ENCODE assay signal across 9 mouse cellular contexts in the genomic region with DNA sequence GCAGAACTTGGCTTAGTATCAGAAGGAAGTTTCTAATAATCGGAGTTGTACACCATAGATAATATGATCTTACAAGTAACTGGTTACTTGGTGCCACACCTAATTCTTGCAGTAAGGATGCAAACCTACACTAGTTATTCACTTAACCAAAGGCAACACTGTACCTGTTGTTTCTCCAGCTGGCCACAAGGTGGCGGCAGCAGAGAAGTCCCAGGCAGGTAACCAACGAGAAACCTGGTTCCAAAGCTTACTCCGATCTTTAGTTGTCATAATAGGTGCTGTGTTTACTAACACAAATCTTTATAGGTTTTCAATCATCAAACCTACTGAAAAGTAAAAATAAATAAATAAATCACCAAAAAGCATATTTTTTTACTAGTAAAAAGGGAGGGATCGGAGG. TPM values are rescaled to one million over a fixed set of nuclear protein-coding genes. Genes with fewer than 3 reads are reported as not detected.
A peak's percentile ranks its signal among the peaks of the same experiment; 100 is the strongest.
DNase-seq lines count a peak whose midpoint lies in the region; ATAC-seq and TF ChIP-seq lines count a peak whose summit lies in the region.
"Had no signal": no experiment of that assay in that cellular context is flagged by ENCODE, and none has a peak within 500 bp of the region (broad histone marks: within the 10 kb centered on the region; RNA-seq: fewer than 3 reads in every experiment).

No protein-coding gene starts in this region.

- H3K9ac ChIP-seq in kidney, embryonic 14.5 days (ENCODE audit: low read depth, low read length) = no peak overlapping the region
- H3K9ac ChIP-seq in heart, embryonic 13.5 days = no peak overlapping the region
- H3K9ac ChIP-seq: embryonic facial prominence, embryonic 13.5 days had no signal

- H3K4me3 ChIP-seq in kidney, embryonic 14.5 days (ENCODE audit: low read length) = no peak overlapping the region
- H3K4me3 ChIP-seq in heart, embryonic 13.5 days = no peak overlapping the region
- peak overlapping the region; percentile 1; the same call in 1 of the 2 replicates for H3K4me3 ChIP-seq in left cerebral cortex, adult 2 months
- H3K4me3 ChIP-seq: embryonic facial prominence, embryonic 13.5 days had no signal

- no peak overlapping the region for H3K27ac ChIP-seq in kidney, embryonic 14.5 days (ENCODE audit: low read depth, low read length)
- H3K27ac ChIP-seq in heart, embryonic 13.5 days (replicated peaks) = no peak overlapping the region
- no peak overlapping the region for H3K27ac ChIP-seq in left cerebral cortex, adult 2 months
- H3K27ac ChIP-seq: embryonic facial prominence, embryonic 13.5 days had no signal

- H3K4me2 ChIP-seq in kidney, embryonic 14.5 days (replicated peaks; ENCODE audit: low read depth, low read length) = no peak overlapping the region
- H3K4me2 ChIP-seq in heart, embryonic 13.5 days = peak overlapping the region; percentile 3; the same call in 1 of the 2 replicates
- H3K4me2 ChIP-seq: embryonic facial prominence, embryonic 13.5 days had no signal

- H3K27me3 ChIP-seq in kidney, embryonic 14.5 days (ENCODE audit: control insufficient read depth, insufficient read depth, low read length) = no peaks in the 10 kb centered on the region
- H3K27me3 ChIP-seq in heart, embryonic 13.5 days (replicated peaks) = peaks cover 10% of the 10 kb centered on the region; the same call in 1 of the 2 replicates
- H3K27me3 ChIP-seq: embryonic facial prominence, embryonic 13.5 days had no signal

- peak; percentile 93 for TF ChIP-seq CTCF in left cerebral cortex, adult 2 months (IDR thresholded peaks at IDR 0.05)

- no peak for ATAC-seq in kidney, embryonic 14.5 days (ENCODE audit: low FRiP score, low TSS enrichment)
- no peak for ATAC-seq in heart, embryonic 13.5 days (ENCODE audit: extremely low read depth, insufficient number of reproducible peaks, low FRiP score, low TSS enrichment)
- peak; percentile 78 for ATAC-seq in neutrophil, adult 5-6 weeks (ENCODE audit: extremely low read depth, insufficient number of reproducible peaks, low FRiP score, poor library complexity, severe bottlenecking)

- 32% methylated on average over 5 of the region's 5 CpGs for WGBS in kidney, embryonic 14.5 days
- 24% methylated on average over 5 of the region's 5 CpGs for WGBS in heart, embryonic 13.5 days

- peak; percentile 44 for DNase-seq in kidney, adult 11 months
- peak; percentile 65 for DNase-seq in MN1 (ENCODE audit: low spot score)
- DNase-seq in cerebellum, adult 8-10 months = peak; percentile 48
- DNase-seq in left cerebral cortex, adult 2 months (ENCODE audit: extremely low spot score in 1 of 2, low spot score in 2 of 2) = peak; percentile 59 to 64
- DNase-seq in urinary bladder, postnatal 14 days (ENCODE audit: low spot score) = peak; percentile 67

- H3K36me3 ChIP-seq in kidney, embryonic 14.5 days (ENCODE audit: control insufficient read depth, insufficient read depth, low read length) = no peaks in the 10 kb centered on the region
- H3K36me3 ChIP-seq in heart, embryonic 13.5 days = no peaks in the 10 kb centered on the region
- H3K36me3 ChIP-seq: embryonic facial prominence, embryonic 13.5 days had no signal

- no peaks in the 10 kb centered on the region for H3K9me3 ChIP-seq in kidney, embryonic 14.5 days (ENCODE audit: control insufficient read depth, low read length)
- H3K9me3 ChIP-seq in heart, embryonic 13.5 days = no peaks in the 10 kb centered on the region
- H3K9me3 ChIP-seq: embryonic facial prominence, embryonic 13.5 days had no signal

- intact Hi-C loops in left cerebral cortex, adult 2 months (cut with DNase I) = loop anchor here (5.0 kb wide), 1 partner anchor 159 kb away; no protein-coding TSS in a partner anchor

- peaks cover 13% of the 10 kb centered on the region for H3K4me1 ChIP-seq in kidney, embryonic 14.5 days (ENCODE audit: control insufficient read depth, insufficient read depth, low read length)
- H3K4me1 ChIP-seq in heart, embryonic 13.5 days = peaks cover 43% of the 10 kb centered on the region

RNA-seq across cellular contexts. Expression of gene Lrrfip2, which starts 24.3 kb away (rescaled TPM):
- 29.6 and 37.8 TPM in 2 replicates for polyA plus RNA-seq in kidney, embryonic 14.5 days (2014; fragmentation: Nextera tagmentation; extraction: Ambion mirVana)
- 53.0 and 56.4 TPM in 2 replicates for polyA plus RNA-seq in heart, embryonic 13.5 days (2015; fragmentation: Nextera tagmentation; extraction: Ambion mirVana)
- total RNA-seq in left cerebral cortex, adult 2 months (2021) = 10 to 100 TPM; 41.2 to 42.3 TPM
- 95.8 and 97.4 TPM in 2 replicates for total RNA-seq in neutrophil, adult 5-6 weeks (2017)

RNA-seq across cellular contexts. Expression of gene Ccrl2, which starts 35.8 kb away (rescaled TPM):
- polyA plus RNA-seq in kidney, embryonic 14.5 days (2014; fragmentation: Nextera tagmentation; extraction: Ambion mirVana) = 0.61 and 0.83 TPM in 2 replicates
- 2.5 and 2.8 TPM in 2 replicates for polyA plus RNA-seq in heart, embryonic 13.5 days (2015; fragmentation: Nextera tagmentation; extraction: Ambion mirVana)
- total RNA-seq in left cerebral cortex, adult 2 months (2021) = 1 to 10 TPM in 1 of 2 experiments, under 1 TPM in 1; 0.49 to 1.3 TPM
- 12.0 and 12.5 TPM in 2 replicates for total RNA-seq in neutrophil, adult 5-6 weeks (2017)
